Mouse (Mus musculus): ENCODE data around the gene Lrrc25.
"Not testable (repeated sequence)": the region's sequence is repeated elsewhere in the genome, so short reads cannot be mapped to it uniquely, and the experiment has no call there.

Lrrc25 gene

GRCm38 (mm10) chr8:70615894-70616293, at the start of gene Lrrc25:
Lrrc25 (plus strand) TSS chr8:70616155.
- in situ Hi-C loops (cut with MboI; ENCODE audit: low pct_unique_long_range_greater_than_20kb in 1 of 2, low sequenced_read_pairs in 2 of 2, unreplicated experiment in 1 of 2): no loop called here

- in situ Hi-C loops (cut with MboI; ENCODE audit: low pct_unique_long_range_greater_than_20kb in 1 of 2, low sequenced_read_pairs in 2 of 2, unreplicated experiment in 1 of 2): no loop called here
These were observed 45.6 kb upstream of the Lrrc25 start for GRCm38 (mm10) chr8:70570360-70570759.

GRCm38 (mm10) chr8:70570990-70571389, 45.0 kb upstream of the Lrrc25 start:
- in situ Hi-C loops (cut with MboI; ENCODE audit: low pct_unique_long_range_greater_than_20kb in 1 of 2, low sequenced_read_pairs in 2 of 2, unreplicated experiment in 1 of 2): no loop called here

- in situ Hi-C loops (cut with MboI; ENCODE audit: low pct_unique_long_range_greater_than_20kb in 1 of 2, low sequenced_read_pairs in 2 of 2, unreplicated experiment in 1 of 2): no loop called here
These were observed 41.7 kb upstream of the Lrrc25 start for GRCm38 (mm10) chr8:70574302-70574701.

GRCm38 (mm10) chr8:70574915-70575314, 41.0 kb upstream of the Lrrc25 start:
- in situ Hi-C loops (cut with MboI; ENCODE audit: low pct_unique_long_range_greater_than_20kb in 1 of 2, low sequenced_read_pairs in 2 of 2, unreplicated experiment in 1 of 2): no loop called here

- in situ Hi-C loops (cut with MboI; ENCODE audit: low pct_unique_long_range_greater_than_20kb in 1 of 2, low sequenced_read_pairs in 2 of 2, unreplicated experiment in 1 of 2): no loop called here
These were observed 38.7 kb upstream of the Lrrc25 start for GRCm38 (mm10) chr8:70577207-70577606.

GRCm38 (mm10) chr8:70583476-70584387, 32.2 kb upstream of the Lrrc25 start:
- in situ Hi-C loops (cut with MboI; ENCODE audit: low pct_unique_long_range_greater_than_20kb in 1 of 2, low sequenced_read_pairs in 2 of 2, unreplicated experiment in 1 of 2): no loop called here

- in situ Hi-C loops (cut with MboI; ENCODE audit: low pct_unique_long_range_greater_than_20kb in 1 of 2, low sequenced_read_pairs in 2 of 2, unreplicated experiment in 1 of 2): no loop called here
These were observed 31.2 kb upstream of the Lrrc25 start for GRCm38 (mm10) chr8:70584606-70585257.

GRCm38 (mm10) chr8:70585258-70585652, 30.7 kb upstream of the Lrrc25 start:
- in situ Hi-C loops (cut with MboI; ENCODE audit: low pct_unique_long_range_greater_than_20kb in 1 of 2, low sequenced_read_pairs in 2 of 2, unreplicated experiment in 1 of 2): no loop called here

- in situ Hi-C loops (cut with MboI; ENCODE audit: low pct_unique_long_range_greater_than_20kb in 1 of 2, low sequenced_read_pairs in 2 of 2, unreplicated experiment in 1 of 2): not testable (repeated sequence)
These were observed 28.0 kb upstream of the Lrrc25 start for GRCm38 (mm10) chr8:70587955-70588354.

- in situ Hi-C loops (cut with MboI; ENCODE audit: low pct_unique_long_range_greater_than_20kb in 1 of 2, low sequenced_read_pairs in 2 of 2, unreplicated experiment in 1 of 2): no loop called here
These were observed 24.4 kb upstream of the Lrrc25 start for GRCm38 (mm10) chr8:70591569-70591968.

GRCm38 (mm10) chr8:70593173-70593572, 22.8 kb upstream of the Lrrc25 start:
- in situ Hi-C loops (cut with MboI; ENCODE audit: low pct_unique_long_range_greater_than_20kb in 1 of 2, low sequenced_read_pairs in 2 of 2, unreplicated experiment in 1 of 2): no loop called here

- in situ Hi-C loops (cut with MboI; ENCODE audit: low pct_unique_long_range_greater_than_20kb in 1 of 2, low sequenced_read_pairs in 2 of 2, unreplicated experiment in 1 of 2): no loop called here
These were observed 21.9 kb upstream of the Lrrc25 start, which contains the start of gene Isyna1 for GRCm38 (mm10) chr8:70593961-70594609. Isyna1 (plus strand) TSS chr8:70594373.

GRCm38 (mm10) chr8:70594621-70595564, 21.1 kb upstream of the Lrrc25 start:
- in situ Hi-C loops (cut with MboI; ENCODE audit: low pct_unique_long_range_greater_than_20kb in 1 of 2, low sequenced_read_pairs in 2 of 2, unreplicated experiment in 1 of 2): loop anchor here in 1 of 2 experiments (5.0 kb wide), 1 partner anchor 33 kb away; no protein-coding TSS in a partner anchor

GRCm38 (mm10) chr8:70595811-70596210, 20.1 kb upstream of the Lrrc25 start:
- in situ Hi-C loops (cut with MboI; ENCODE audit: low pct_unique_long_range_greater_than_20kb in 1 of 2, low sequenced_read_pairs in 2 of 2, unreplicated experiment in 1 of 2): loop anchor here in 1 of 2 experiments (5.0 kb wide), 1 partner anchor 34 kb away; no protein-coding TSS in a partner anchor

- in situ Hi-C loops (cut with MboI; ENCODE audit: low pct_unique_long_range_greater_than_20kb in 1 of 2, low sequenced_read_pairs in 2 of 2, unreplicated experiment in 1 of 2): loop anchor here in 1 of 2 experiments (5.0 kb wide), 1 partner anchor 34 kb away; no protein-coding TSS in a partner anchor
These were observed 19.7 kb upstream of the Lrrc25 start for GRCm38 (mm10) chr8:70596216-70596615.

- in situ Hi-C loops (cut with MboI; ENCODE audit: low pct_unique_long_range_greater_than_20kb in 1 of 2, low sequenced_read_pairs in 2 of 2, unreplicated experiment in 1 of 2): loop anchor here in 1 of 2 experiments (5.0 kb wide), 1 partner anchor 35 kb away; no protein-coding TSS in a partner anchor
These were observed 19.1 kb upstream of the Lrrc25 start for GRCm38 (mm10) chr8:70596775-70597416.

Measured in mouse embryonic stem cell (cell line).